Mouse (Mus musculus) brain, embryonic 14.5 days (tissue): ENCODE results near the gene Lect2.

ENCODE experiments used
- CTCF ChIP-seq: fragments of 200-500 bp; IDR thresholded peaks from 2 replicates; pipeline ENCODE4 v1.5.1; 2012; ENCODE audit warnings: inconsistent platforms, mild to moderate bottlenecking, moderate library complexity, borderline replicate concordance; ENCODE audit not compliant: insufficient read depth, insufficient read length; ENCODE audit errors: extremely low read depth
- POLR2A ChIP-seq: fragments of 200-500 bp; IDR thresholded peaks from 2 replicates; pipeline ENCODE4 v1.6.1; 2012; ENCODE audit warnings: mild to moderate bottlenecking, inconsistent platforms, borderline replicate concordance; ENCODE audit not compliant: poor library complexity, insufficient read depth, insufficient read length, severe bottlenecking; ENCODE audit errors: extremely low read depth

DNA sequence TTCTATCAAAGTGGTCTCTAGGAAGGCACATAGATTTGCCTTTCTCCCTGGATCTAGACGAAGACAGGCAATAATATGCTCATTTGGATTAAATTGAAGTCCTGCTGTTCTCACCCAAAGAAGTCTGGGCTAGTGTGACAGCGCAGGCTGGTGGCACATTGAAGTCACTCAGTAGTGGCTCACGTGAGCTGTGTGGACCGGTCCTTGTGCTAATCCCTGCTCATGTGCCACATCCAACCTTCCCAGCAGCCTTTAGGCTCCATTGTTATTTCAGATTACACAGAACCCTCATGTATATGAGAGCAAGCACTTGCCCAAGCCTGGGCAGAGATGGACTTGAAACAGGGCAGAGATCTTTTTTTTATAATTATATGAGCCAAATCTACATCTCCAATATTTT lies 49.0 kb upstream of the Lect2 start:
- no peak for TF ChIP-seq CTCF
- TF ChIP-seq POLR2A = no peak
